Mouse (Mus musculus) heart, adult 8-10 months (tissue): ENCODE results near the gene Neurl1b. TPM values are rescaled to one million over a fixed set of nuclear protein-coding genes. Genes with fewer than 3 reads are reported as not detected.

Experiments
- DNase-seq: peaks from one replicate; pipeline ENCODE4 v3.0.0; 2022; ENCODE audit warnings: low spot score
- total RNA-seq, 4 experiments: library from RNA; stranded (reverse); gene quantifications; 2 replicates each; pipeline ENCODE4 v1.2.4; 2022

The Neurl1b gene
- total RNA-seq, 4 experiments from 2014 or later: 3.6 to 5.1 (median 4.4) TPM

DNA sequence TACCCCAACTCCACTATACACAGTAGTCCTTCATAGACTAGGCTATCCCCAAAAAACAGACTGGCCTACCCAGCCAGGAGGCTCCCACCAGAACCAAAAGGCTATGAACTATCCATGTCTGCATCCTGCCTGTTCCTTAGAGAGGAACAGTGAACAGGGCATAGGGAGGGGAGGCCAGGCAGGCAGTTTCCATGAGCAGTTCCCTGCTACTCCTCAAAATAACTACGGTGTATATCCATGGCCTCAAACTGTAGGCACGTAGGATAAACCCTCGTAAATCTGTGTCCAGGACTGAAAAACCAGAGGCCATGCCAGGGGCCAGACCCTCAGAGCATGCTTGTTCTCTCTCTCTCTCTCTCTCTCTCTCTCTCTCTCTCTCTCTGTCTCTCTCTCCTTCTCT lies 17.9 kb upstream of the Neurl1b start:
- no peak for DNase-seq

DNA sequence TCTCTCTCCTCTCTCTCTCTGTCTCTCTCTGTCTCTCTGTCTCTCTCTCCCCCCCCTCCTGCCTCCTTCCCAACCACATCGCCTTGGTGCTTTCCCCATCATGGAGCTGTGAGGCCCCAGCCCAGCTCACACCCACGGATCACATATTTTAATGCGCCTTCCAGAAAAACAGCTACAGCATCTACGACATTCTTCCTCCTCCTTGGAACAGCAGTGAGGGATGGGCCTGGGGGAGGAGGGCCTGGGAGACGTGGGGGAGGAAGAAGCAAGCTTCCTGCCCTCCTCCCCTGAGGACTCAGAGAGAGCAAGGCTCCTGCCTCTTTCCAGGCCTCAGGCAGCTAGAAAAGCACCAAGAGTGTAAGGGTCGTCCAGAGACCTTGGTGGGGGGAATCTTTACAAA lies 17.3 kb upstream of the Neurl1b start:
- DNase-seq: peak; percentile 74

DNA sequence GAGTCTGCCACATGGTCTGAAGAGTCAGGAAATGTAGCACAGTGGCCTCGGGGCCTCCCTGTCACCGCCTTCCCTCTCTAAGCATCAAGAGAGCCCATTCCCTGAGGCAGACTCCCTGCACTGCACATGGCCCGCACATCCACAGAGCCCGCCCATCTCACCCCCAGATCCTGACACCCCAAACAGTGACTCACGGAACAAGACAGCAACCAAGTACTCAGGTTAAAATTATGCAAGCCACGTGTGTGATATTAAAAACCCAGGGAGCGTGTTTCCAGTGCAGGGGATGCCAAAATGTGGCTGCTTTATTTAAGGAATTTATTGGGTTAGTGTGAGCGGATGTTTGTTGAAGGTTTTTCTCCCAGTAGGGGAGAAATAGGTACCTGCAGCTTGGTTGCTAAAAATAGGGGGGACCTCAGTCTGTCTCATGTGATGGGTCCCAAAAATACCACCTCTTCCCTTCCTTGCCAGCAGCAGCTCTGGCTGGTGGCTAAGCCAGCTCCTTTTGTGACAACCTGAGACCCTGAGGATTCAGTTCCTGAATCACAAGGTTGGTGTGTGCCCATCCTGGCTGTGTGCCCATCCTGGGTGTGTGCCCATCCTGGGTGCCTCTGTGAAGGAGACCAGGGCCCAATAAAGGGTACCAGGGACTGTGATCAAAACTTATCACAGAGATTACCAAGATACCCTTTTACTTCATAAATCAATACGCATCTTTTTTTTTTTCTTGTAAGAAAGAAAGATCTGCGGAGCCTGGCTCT lies 9.1 kb upstream of the Neurl1b start:
- DNase-seq: no peak

DNA sequence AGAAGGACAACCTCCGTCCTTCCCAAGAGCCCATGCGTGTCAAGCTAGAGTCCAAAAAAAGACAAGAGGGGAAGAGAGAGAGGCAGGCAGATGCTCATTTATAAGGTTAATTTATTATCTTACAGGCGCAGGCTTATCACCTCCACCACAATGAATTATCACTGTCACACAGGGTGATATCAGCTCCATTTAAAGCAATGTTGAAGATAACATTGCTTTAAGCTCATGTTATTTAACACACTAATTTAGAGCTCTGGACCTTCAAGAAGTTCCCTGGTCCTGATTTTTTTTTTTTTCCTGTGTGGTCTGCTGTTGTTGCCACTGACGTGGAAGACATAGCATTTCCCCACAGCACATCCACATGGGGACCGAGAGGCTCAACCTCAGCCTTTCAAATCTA lies 1.7 kb upstream of the Neurl1b start:
- no peak for DNase-seq

DNA sequence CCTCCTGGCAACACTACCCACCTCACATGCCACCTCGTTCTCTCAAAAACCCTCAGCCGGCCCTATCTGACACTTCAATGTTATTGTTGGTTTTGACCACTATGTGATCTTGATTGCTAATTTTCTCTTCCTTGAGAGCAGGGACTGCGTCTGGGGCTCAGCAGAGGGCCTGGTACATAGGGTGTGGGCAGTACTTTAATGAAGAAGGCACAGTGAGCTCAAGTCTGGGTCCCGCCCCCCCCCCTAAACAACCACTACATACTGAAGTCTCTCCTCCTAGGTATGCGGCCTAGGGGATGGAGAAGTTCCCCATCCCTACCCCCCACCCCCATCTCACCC lies 476 bp upstream of the Neurl1b start:
- no peak for DNase-seq

DNA sequence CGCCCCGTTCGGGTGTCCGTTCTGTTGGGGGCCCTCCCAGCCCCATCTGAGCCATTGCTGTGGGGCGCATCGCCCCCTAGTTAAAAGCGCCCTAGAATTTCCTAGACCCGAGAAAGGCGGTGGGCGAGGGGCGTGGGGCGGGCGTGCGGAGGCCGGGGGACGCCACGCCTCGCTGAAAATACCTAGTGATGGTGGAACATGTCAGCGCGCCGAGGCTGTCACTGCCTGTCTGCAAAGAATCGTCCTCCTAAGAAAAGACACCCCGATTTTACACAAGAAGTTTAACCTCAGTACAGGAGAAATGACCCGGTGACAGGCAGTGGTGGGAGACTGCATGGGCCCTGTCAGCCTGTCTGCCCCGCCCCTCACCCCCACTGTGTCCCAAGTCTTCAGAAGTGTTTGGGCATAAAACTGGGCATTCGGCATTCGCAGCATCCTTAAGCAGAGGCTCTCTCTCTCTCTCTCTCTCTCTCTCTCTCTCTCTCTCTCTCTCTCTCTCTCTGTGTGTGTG lies 781 bp downstream of the Neurl1b start:
- no peak for DNase-seq

DNA sequence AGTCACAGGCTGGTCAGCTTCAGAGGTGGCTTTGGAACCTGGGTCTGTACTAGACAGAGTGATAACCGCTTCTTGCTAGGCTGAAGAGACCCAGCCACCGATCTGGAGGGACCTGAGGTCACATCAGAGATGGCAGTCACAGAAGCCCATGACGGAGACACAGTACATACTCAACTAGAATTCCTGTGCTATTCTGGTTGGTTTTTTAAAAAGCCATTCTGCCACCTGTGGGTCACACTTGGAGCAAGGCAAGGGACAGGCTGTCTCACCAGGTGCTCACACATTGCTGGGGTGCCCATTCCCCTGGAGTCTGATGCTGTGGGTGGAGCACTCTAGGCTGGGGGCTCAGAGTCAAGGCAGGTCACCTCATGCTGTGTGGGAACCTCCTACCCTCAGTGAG lies 1.5 kb downstream of the Neurl1b start:
- no peak for DNase-seq

DNA sequence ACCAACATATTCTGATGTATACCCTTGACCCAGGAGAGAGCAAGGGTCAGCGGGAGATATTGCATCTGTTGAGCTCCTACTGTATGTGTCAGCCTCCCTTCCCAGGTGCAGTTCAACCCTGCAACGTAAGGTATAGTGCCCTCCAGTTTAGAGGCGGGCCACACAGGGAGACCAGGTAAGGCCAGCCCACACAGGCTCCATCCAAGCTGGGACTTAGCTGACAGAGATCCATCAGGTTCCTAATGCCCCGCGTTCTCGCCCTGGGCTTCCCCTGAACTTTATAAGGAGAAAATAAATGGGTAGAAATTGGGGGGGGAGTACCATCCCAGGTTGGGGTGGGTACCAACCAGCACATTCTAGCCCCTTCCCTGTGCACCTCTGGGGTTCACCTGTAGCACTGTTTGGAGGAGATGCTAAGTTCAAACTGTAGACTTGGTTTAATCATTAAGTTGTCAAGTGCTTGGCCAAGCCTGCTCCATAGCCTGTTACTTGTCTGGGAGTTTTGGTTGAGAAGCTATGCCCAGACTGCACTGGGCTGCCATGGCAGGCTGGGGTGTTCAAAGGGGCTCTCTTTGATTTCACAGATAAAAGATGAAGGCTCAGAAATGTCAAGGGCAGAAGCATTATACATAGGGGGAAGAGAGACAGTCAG lies 3.3 kb downstream of the Neurl1b start:
- no peak for DNase-seq

DNA sequence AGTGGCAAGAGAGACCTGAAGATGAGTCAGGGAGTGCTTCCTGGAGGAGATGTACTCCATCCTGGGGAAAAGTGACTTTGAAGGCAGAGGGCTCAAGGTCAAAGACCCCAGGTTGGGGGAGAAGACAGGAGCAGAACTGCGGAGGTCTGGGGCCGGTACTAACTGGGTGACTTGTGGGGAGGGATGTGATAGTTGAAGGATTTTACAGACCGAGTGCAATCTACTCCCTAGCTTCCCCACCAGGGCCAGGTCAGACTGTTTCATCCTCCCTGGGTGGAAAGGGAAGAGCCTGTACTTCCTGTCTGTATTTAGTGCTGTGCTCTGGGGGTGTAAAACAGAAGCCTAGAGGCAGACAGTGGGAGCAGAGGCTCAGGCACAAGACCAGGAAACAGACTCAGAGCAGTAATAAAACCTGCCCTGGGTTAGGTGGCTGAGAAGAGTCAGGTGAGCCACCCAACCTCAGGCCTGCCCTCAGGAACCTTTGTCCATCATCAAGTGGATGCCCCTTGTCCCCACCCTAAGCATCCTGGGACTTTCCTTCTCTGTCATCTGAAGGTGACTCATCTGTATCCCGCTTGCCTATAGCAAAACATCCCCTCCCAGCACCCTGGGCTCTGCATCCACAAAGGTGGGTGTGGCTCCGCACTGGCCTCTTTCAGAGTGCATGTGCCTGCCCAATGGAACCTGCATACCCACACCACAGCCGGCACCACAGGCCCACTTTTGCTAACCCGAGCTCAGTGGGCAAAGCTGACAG lies 6.0 kb downstream of the Neurl1b start:
- no peak for DNase-seq

DNA sequence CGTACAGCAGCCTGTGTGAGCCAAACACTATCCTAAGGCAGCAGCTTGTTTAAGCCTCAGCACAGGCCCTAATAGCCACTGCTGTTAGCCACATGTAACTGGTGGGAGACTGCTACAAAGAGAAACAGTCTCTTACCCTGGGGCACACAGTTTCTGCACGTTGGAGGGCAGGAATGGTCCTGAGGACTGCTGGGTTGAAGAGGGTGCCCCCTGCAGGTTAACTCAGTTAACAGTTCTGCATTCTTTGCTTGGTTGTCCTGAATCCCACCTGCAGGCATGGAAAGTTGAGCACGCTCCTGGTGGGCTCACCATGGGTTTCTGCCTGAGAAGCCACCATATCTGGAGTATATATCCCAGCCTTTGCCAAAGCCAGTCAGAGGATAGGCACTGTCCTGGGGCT lies 6.9 kb downstream of the Neurl1b start:
- DNase-seq: no peak

DNA sequence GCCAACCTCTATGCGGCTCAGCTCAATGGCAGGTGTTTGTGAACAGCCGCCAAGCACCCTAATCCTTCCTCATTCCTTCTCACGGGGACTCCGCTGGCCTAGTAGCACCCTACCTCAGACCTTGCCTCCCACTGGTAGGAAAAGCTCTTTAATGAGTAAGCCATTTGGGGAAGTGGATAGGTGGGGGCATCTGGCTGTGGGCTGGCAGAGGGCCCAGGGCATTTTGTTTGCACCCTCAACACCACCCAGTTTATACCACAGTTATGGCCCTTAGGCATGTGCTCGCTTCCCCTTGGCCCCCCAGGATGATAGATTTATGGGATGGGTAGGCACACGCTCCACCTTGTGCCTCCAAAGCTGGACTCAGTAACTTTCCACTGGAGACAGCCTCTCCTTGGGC lies 7.8 kb downstream of the Neurl1b start:
- DNase-seq: no peak

DNA sequence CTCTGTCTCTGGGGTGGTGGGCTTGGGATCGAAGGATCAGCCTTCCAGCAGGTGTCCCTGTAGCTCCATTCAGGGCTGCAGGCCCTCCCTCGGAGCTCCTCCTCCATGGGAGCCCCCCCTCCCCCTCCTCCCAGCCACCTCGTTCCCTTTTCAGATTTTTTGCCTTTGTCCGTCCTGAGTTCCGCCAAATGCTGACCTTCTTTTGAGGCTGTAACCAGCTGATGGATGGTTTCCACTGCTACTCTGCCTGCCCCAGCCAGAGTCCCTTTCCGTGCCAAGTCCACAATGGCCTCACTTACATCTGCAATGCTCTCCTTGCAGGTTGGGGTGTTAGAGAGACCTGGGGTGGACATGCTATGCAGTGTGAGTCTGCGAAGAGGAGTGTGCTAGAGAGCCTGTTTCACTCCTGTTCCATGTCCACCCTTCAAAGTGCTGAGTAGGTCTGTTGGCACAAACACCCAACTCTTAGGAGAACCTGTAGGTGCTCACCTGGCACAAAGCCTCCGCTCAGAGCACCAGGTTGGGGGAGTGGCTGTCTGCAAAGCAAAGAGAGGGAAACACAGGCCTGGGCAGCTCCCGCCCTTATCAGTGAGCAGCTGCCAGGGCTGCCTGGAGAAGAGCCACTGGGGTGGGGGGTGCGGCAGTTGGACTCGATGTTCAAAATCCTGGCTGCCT lies 9.5 kb downstream of the Neurl1b start:
- no peak for DNase-seq

DNA sequence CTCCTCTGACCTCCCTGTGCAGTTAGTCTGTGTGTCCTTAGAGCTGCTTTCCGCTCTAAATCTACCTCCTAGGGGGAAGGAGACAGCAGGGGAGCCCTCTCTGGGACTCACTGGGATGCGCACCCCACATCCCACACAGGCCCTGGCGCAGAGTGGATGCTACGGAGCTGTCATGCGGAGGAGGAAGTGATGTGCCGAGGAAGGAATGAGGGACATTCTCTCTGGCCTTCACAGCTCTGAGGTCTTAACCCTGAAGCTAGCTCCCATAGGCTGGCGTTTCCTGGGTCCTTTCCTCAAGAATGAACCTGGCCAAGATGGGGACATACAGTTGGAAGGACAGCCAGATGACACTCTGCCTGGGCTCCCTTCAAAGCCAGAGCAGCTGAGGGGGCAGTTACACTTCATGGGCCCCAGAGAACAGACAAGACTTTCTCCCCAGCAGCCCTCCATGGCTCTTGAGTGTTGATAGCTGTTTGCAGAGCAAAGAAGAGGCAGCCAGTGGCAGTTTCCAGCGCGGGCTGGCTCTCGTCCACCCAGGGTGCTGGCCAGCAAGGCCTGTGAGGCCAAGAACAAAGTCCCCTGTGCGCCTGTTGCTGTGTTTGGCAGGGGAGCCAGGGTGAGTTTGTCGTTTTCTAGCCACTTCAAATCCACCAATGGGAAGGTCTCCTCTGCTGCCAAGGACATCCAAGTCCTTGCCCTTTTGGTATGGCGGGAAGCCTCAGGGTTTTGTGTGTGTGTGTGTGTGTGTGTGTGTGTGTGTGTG lies 10.5 kb downstream of the Neurl1b start:
- peak; percentile 84 for DNase-seq

DNA sequence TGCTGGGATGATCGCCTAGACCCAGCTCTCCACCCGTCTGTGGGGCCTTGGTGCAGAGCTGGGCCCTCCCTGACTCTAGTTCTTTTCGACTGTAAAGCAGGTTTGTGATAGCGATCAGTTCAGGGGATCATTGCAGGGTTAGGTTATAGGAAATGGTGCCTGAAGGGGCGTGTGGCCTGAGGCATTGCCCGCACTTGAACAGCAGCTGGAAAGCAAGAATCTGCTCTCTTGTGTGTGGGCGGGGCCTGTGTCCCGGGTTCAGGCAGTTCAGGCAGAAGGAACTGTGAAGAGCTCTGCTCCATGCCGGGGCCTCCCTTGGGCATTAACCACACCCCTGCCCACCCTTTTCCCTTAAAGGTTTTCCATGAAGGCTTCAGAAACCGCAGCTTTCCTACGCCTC lies 18.7 kb downstream of the Neurl1b start:
- no peak for DNase-seq

DNA sequence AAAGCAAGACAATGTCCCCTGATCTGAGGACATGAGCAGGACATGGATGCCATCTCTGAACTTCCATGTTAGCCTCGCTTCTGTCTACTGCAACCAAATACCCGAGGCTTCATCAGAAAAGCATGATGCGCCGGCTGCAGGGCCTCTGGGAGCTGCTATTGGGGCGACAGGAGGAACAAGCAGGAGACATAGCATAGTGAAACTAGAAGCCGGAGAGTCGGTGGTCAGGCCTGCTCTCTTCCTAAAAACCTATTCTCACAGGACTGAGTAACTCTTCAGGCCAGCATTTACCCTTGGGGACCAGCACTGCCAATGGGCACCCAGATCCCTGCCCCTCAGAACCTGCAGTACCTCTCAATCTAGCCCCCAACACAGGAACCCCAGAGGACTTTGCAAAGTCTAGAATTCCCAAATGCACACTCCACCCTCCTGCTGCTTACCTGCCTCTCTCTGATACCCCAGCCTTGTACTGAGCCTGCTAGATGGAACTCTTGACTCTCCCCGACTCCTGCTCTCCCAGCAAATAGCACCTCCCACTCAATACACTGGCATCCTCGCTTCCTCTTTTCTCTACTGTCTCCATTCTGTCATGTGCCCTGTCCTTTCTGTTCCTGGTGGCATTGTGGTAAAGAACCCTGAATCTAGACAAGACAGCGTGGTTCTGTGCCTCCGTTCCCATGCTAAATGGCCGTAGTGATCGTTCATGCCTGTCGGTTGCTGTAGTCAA lies 22.6 kb downstream of the Neurl1b start:
- no peak for DNase-seq

DNA sequence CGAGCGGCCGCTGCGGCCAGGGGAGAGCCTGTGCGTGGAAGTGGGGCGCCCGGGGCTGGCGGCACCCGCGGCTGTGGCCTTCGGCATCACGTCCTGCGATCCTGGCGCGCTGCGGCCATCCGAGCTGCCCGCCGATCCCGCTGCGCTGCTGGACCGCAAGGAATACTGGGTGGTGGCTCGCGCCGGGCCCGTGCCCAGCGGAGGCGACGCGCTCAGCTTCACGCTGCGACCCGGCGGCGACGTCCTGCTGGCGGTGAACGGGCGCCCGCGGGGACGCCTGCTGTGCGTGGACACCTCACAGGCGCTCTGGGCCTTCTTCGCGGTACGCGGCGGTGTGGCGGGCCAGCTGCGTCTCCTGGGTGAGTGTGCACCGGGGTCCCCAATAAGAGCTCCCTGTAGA lies 24.4 kb downstream of the Neurl1b start:
- DNase-seq: no peak

DNA sequence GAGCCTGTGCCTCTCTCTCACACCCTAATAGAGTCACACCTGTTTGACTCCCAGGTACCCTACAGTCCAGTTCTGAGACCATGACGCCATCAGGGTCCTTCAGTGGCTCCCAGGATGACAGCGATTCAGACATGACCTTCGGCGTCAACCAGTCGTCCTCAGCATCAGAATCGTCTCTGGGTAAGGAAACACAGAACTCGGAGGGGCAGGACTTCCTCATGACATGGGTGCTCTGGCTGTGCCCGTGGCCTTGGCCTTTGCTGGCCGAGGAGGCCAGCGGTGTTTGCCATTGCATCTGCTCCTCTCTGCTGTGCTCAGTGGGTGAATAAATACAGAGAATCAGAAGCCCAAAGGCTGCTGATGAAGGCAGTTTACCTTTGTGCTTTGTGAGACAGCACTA lies 26.4 kb downstream of the Neurl1b start:
- no peak for DNase-seq

DNA sequence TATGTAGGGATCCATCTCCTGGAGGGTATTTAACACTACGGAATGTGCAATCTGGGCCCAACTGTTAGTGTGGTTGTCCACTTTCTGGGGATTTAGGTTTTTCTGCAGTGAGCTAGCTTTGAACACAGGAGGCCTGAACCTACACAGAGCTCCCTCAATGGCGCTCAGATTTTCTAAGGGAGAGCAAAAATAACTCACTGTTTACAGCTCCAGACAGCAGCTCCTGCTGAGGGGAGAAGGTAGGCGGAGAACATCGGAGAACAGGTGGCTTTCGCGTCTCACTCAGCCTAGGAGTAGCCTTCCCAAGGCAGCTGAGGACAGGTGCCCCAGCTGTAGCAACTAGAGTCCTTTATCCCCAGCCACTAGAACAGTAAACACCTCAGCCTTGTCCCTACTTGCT lies 27.6 kb downstream of the Neurl1b start:
- no peak for DNase-seq

DNA sequence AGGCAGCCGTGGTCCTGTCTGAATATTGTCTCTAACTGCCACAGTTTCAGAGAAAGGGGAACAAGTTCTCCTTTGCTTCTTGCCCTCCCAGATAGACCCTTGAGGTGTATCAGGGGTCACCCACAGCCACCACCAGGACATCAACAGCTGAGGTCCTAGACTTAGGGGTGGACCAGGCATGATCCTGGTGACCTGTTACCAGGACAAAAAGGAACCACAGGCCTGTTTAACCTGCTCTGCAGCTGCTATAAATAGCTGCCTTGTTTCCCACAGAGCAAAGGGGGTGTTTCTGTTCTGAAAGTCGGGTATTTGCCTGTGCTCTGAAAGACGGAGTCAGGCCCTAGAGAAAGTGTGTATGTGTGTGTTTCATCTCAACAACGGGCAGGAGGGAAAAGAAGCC lies 29.2 kb downstream of the Neurl1b start:
- DNase-seq: no peak

DNA sequence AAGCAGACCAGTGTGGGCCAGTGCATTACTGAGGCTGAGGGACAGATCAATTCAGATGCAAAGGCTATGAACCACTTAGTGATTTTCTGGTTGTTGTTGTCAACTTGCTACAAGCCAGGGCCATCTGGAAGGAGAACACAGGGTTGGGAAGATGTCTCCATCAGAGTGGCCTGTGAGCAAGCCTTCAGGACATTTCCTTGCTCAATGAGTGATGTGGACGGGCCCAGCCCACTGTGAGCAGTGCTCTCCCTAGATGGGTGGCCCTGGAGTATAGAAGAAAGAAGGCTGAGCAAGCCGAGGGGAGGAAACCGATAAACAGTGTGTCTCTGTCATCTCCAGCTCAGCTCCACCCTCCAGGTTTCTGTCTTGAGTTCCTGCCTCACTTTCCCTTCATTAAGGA lies 34.8 kb downstream of the Neurl1b start:
- no peak for DNase-seq
